Mouse (Mus musculus) c-Kit-positive CD71-negative TER-119-negative erythroid progenitor cells, embryonic 14.5 days (primary cell): Measurements from ENCODE around the gene Gpr4.

Source experiments
- DNase-seq: peaks from one replicate; pipeline ENCODE4 v3.0.0-alpha.2; 2013; ENCODE audit warnings: low read depth

The Gpr4 gene

GRCm38 (mm10) chr7:19194676-19195075 is 17.7 kb upstream of the Gpr4 start:
- no peak for DNase-seq

GRCm38 (mm10) chr7:19196676-19197075 is 15.7 kb upstream of the Gpr4 start:
- no peak for DNase-seq

- DNase-seq: no peak
Observed at GRCm38 (mm10) chr7:19197985-19198384, 14.4 kb upstream of the Gpr4 start.

GRCm38 (mm10) chr7:19201660-19202059 is 10.7 kb upstream of the Gpr4 start:
- no peak for DNase-seq

GRCm38 (mm10) chr7:19202065-19202850 is 10.1 kb upstream of the Gpr4 start:
- DNase-seq: no peak

GRCm38 (mm10) chr7:19208201-19208910 is 4.0 kb upstream of the Gpr4 start:
- DNase-seq: no peak

GRCm38 (mm10) chr7:19208944-19209472 is 3.3 kb upstream of the Gpr4 start:
- DNase-seq: no peak

GRCm38 (mm10) chr7:19209494-19209893 is 2.8 kb upstream of the Gpr4 start:
- DNase-seq: no peak

GRCm38 (mm10) chr7:19210010-19210409 is 2.3 kb upstream of the Gpr4 start:
- no peak for DNase-seq

- no peak for DNase-seq
Observed at GRCm38 (mm10) chr7:19211041-19211675, 1.2 kb upstream of the Gpr4 start.

- no peak for DNase-seq
Observed at GRCm38 (mm10) chr7:19213385-19213784, 1.0 kb downstream of the Gpr4 start.

- no peak for DNase-seq
Observed at GRCm38 (mm10) chr7:19214369-19214768, 2.0 kb downstream of the Gpr4 start.

GRCm38 (mm10) chr7:19214940-19215339 is 2.6 kb downstream of the Gpr4 start:
- DNase-seq: no peak

- no peak for DNase-seq
Observed at GRCm38 (mm10) chr7:19217492-19217891, 5.2 kb downstream of the Gpr4 start.

GRCm38 (mm10) chr7:19217944-19218343 is 5.6 kb downstream of the Gpr4 start:
- DNase-seq: no peak

GRCm38 (mm10) chr7:19220061-19220460 is 7.7 kb downstream of the Gpr4 start:
- DNase-seq: no peak

- no peak for DNase-seq
Observed at GRCm38 (mm10) chr7:19222189-19222588, 9.9 kb downstream of the Gpr4 start.

GRCm38 (mm10) chr7:19222875-19223274 is 10.5 kb downstream of the Gpr4 start:
- no peak for DNase-seq

GRCm38 (mm10) chr7:19224933-19225332 is 12.6 kb downstream of the Gpr4 start:
- no peak for DNase-seq

- no peak for DNase-seq
Observed at GRCm38 (mm10) chr7:19226817-19227797, 14.8 kb downstream of the Gpr4 start.
